Mouse (Mus musculus) C2C12 (cell line): ENCODE data around the gene Orc4. TPM values are rescaled to one million over a fixed set of nuclear protein-coding genes. Genes with fewer than 3 reads are reported as not detected.
A peak's percentile ranks its signal among the peaks of the same experiment; 100 is the strongest.

ENCODE experiments used
- H3K27me3 ChIP-seq: one replicate; pipeline ENCODE4 v1.6.1; 2011; ENCODE audit not compliant: control insufficient read depth, insufficient read depth, insufficient read length
- H3K36me3 ChIP-seq: one replicate; pipeline ENCODE4 v1.6.1; 2011; ENCODE audit not compliant: control insufficient read depth, insufficient read depth
- H3K4me3 ChIP-seq: one replicate; pipeline ENCODE4 v1.5.1; 2011; ENCODE audit warnings: mild to moderate bottlenecking, control low read depth; ENCODE audit not compliant: poor library complexity, insufficient read depth, severe bottlenecking
- H3K79me2 ChIP-seq: one replicate; pipeline ENCODE4 v1.6.1; 2011; ENCODE audit not compliant: control insufficient read depth, insufficient read depth
- H3K79me3 ChIP-seq: one replicate; pipeline ENCODE4 v1.6.1; 2011; ENCODE audit warnings: low read depth, control low read depth
- H3ac ChIP-seq: one replicate; pipeline ENCODE3; 2011; ENCODE audit warnings: low read depth; ENCODE audit not compliant: control insufficient read depth, insufficient read length
- CEBPB ChIP-seq: IDR thresholded peaks from one replicate; pipeline ENCODE4 v1.6.1; 2011; ENCODE audit warnings: low read depth, mild to moderate bottlenecking, control low read depth, moderate library complexity
- CTCF ChIP-seq: IDR thresholded peaks from one replicate; pipeline ENCODE4 v1.5.1; 2011; ENCODE audit not compliant: control insufficient read depth, insufficient read depth, insufficient read length
- FOSL1 ChIP-seq: IDR thresholded peaks from one replicate; pipeline ENCODE4 v1.8.0; 2011; ENCODE audit warnings: mild to moderate bottlenecking, low read length; ENCODE audit not compliant: poor library complexity, insufficient read depth, severe bottlenecking
- MAX ChIP-seq: IDR thresholded peaks from one replicate; pipeline ENCODE4 v1.6.1; 2011; ENCODE audit warnings: mild to moderate bottlenecking, control low read depth
- MYOD1 ChIP-seq: IDR thresholded peaks from one replicate; pipeline ENCODE4 v1.6.1; 2011; ENCODE audit warnings: low read depth; ENCODE audit not compliant: control insufficient read depth, insufficient read length
- MYOG ChIP-seq: IDR thresholded peaks from one replicate; pipeline ENCODE4 v1.6.1; 2011; ENCODE audit not compliant: control insufficient read depth, insufficient read length; ENCODE audit errors: extremely low read depth
- USF1 ChIP-seq: IDR thresholded peaks from one replicate; pipeline ENCODE4 v1.6.1; 2011; ENCODE audit warnings: low read depth, mild to moderate bottlenecking, control low read depth, moderate library complexity
- long read RNA-seq, 2 experiments: library from polyadenylated mRNA; unstranded; transcript quantifications; one replicate each; pipeline ENCODE4 v2.0.0; 2019 to 2020
- polyA plus RNA-seq: library from polyadenylated mRNA; unstranded; fragments of >200 nt; fragmentation: generic; extraction: Trizol; gene quantifications from one replicate; pipeline ENCODE4 v1.2.1, GENCODE M21; 2012; ENCODE audit warnings: missing spikeins

Gene Orc4
- polyA plus RNA-seq, result 19.2 TPM
- long read RNA-seq, experiment 1, full-length matches to known transcripts, result 54 of 75 reads
- long read RNA-seq, experiment 1, partial matches to known transcripts, result 0 of 75 reads
- long read RNA-seq, experiment 1, other reads (novel, unspliced or antisense), result 21 of 75 reads
- long read RNA-seq, experiment 2, full-length matches to known transcripts, result 223 of 300 reads
- long read RNA-seq, experiment 2, partial matches to known transcripts, result 3 of 300 reads
- long read RNA-seq, experiment 2, other reads (novel, unspliced or antisense), result 74 of 300 reads

DNA sequence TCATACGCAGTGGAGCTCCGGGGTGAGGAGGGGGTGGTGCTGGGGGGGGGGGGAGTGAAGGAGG is at the start of gene Orc4:
Gene Orc4, minus strand, starts transcription at position 26 of the 64 bp plus-strand sequence.
- Histone ChIP-seq H3K4me3 (peak within 1 kb of the TSS; percentile 90), H3ac (peak within 1 kb of the TSS; percentile 77), H3K27me3 (no peaks in the 10 kb centered on the region), H3K79me2 (peaks cover 94% of the 10 kb centered on the region), H3K36me3 (peaks cover 9% of the 10 kb centered on the region), H3K79me3 (peaks cover 86% of the 10 kb centered on the region)
- no peak for TF ChIP-seq MAX
- TF ChIP-seq CTCF, result no peak
- TF ChIP-seq USF1, result no peak
- no peak for TF ChIP-seq MYOG
- no peak for TF ChIP-seq MYOD1
- no peak for TF ChIP-seq FOSL1
- TF ChIP-seq CEBPB, result no peak

DNA sequence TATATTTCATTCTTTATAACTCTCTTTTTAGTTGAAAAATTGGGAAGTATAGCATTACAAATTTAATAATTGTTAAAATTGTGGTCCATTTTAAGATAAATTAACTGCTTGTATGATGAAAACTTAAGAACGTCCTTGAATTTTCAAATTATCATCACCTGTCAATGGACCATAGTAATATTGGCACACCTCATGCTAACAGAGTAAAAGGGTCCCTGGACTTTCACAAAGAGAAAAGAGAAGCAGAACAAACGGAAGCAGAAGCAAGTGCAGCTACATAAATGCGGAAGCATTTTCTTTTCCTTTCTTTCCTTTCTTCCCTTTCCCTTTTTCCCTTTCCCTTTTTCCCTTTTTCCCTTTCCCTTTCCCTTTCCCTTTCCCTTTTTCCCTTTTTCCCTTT is 40.2 kb upstream of the Orc4 start:
- Histone ChIP-seq H3K36me3 (peaks cover 1% of the 10 kb centered on the region), H3K79me2 (peaks cover 6% of the 10 kb centered on the region), H3K79me3 (no peaks in the 10 kb centered on the region), H3ac (no peak overlapping the region), H3K27me3 (no peaks in the 10 kb centered on the region), H3K4me3 (no peak overlapping the region)
- TF ChIP-seq MAX, result no peak
- TF ChIP-seq MYOG, result no peak
- TF ChIP-seq USF1, result no peak

DNA sequence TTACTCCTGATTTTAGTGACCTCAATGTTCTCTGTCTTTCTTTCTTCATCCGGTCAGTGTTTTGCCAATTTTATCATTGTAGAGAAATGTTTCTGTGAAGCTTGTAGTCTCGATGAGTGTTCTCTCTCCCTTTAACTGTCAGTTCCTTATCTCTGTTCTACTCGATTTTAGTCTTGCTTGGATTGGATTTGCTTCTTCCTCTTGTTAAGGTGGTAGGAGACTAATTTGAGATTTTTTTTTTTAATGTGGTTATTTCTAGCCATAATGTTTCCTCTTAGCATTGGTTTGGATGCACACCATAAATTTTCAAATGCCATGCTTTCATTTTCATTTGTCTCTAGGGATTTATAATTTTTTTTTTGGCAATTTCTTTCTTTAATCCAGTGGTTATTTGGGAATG is 28.8 kb upstream of the Orc4 start:
- no peak for TF ChIP-seq MAX
- no peak for TF ChIP-seq FOSL1
- no peak for TF ChIP-seq CTCF
- TF ChIP-seq USF1, result no peak
- TF ChIP-seq CEBPB, result no peak
- no peak for TF ChIP-seq MYOG
- TF ChIP-seq MYOD1, result no peak
- no peak overlapping the region for H3K4me3 ChIP-seq
- no peaks in the 10 kb centered on the region for H3K36me3 ChIP-seq
- no peak overlapping the region for H3ac ChIP-seq
- H3K79me2 ChIP-seq, result peaks cover 15% of the 10 kb centered on the region
- H3K27me3 ChIP-seq, result no peaks in the 10 kb centered on the region
- peaks cover 6% of the 10 kb centered on the region for H3K79me3 ChIP-seq

DNA sequence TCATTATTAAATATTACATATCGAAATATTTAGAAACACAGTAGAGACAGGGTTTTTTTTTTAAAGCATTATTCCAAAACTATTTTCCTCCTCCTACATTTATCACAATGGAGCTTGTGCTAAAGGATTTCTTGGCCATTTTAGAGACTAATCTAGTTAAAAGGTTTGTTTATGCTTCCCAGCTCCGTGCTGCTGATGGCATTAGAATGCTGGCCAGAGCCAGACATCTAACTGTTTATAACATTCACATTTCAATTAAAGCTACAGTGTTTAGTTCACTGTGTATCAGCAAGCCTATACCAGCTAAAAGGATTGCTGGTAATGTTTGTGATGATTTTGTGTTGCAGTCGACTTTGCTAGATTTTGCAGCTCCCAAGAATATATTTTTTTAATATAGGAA is 6.5 kb upstream of the Orc4 start:
- Histone ChIP-seq H3K79me2 (peaks cover 70% of the 10 kb centered on the region), H3K4me3 (no peak overlapping the region), H3K27me3 (no peaks in the 10 kb centered on the region), H3ac (no peak overlapping the region), H3K36me3 (no peaks in the 10 kb centered on the region), H3K79me3 (peaks cover 45% of the 10 kb centered on the region)
- TF ChIP-seq USF1, result no peak

DNA sequence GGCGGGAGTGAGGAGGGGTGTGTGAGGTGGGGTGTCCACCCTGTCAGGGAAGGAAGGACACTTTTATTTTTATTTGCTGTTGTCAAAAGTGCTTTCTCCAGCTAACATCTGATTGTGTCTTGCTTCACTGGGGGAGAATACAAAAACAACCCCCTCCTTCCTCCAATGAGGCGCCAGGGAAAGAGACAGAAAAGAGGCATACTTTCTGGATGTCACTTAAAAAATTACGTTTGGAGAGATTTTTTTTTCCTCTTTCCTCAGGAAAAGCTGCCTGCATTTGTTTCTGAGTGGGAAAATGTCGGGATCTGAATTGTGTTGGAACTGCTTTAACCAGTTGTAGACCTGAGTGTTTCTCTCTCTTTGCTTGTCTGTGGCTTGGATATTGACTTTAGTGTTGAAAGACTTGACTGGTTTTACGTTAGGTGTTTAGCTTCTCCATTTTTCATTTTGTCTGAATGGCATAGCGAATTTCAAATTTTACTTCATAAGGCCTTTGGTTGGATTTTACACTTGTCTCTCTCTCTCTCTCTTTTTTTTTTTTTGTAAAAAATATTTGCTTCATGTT is 321 bp upstream of the Orc4 start:
- Histone ChIP-seq H3K36me3 (peaks cover 7% of the 10 kb centered on the region), H3K4me3 (peak overlapping the region; percentile 90), H3K79me3 (peaks cover 86% of the 10 kb centered on the region), H3K79me2 (peaks cover 94% of the 10 kb centered on the region), H3K27me3 (no peaks in the 10 kb centered on the region), H3ac (peak overlapping the region; percentile 26)
- TF ChIP-seq CTCF (no peak), USF1 (no peak), MYOD1 (no peak), MAX (no peak), FOSL1 (no peak), MYOG (no peak), CEBPB (no peak)

DNA sequence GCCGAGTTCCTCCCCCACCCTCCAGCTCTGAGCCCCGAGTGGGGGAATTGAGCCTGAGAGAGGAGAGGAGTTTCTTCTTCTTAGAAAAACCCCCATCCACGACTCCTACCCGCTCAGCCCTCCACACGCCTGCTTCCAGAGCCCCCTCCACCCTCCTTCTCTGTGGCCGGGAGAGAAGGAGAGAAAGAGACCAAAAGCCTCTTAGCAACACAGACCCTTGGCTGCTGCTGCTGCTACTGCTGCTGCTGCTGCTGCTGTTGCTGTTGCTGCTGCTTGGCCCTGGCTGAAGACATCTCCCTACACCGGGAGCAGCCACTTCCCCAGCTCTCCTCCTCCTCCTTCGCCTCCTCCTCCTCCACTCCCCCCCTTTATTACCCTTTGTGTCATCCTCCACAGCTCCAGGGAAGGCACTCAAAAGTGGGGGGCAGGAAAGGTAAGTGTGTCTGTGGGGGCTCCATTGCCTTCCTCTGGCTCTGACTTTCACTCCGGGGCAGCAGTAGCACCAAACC is 280 bp downstream of the Orc4 start:
- H3K79me3 ChIP-seq, result peaks cover 87% of the 10 kb centered on the region
- H3K79me2 ChIP-seq, result peaks cover 94% of the 10 kb centered on the region
- H3K27me3 ChIP-seq, result no peaks in the 10 kb centered on the region
- peak overlapping the region; percentile 90 for H3K4me3 ChIP-seq
- TF ChIP-seq FOSL1, result no peak
- TF ChIP-seq CTCF, result no peak
- TF ChIP-seq MYOG, result no peak
- no peak for TF ChIP-seq MAX
- no peak for TF ChIP-seq CEBPB
- no peak for TF ChIP-seq MYOD1
- TF ChIP-seq USF1, result no peak
- H3ac ChIP-seq, result peak overlapping the region; percentile 77
- H3K36me3 ChIP-seq, result peaks cover 9% of the 10 kb centered on the region
